Mouse (Mus musculus) liver, embryonic 14.5 days (tissue): ENCODE results near the gene Pex26. TPM values are rescaled to one million over a fixed set of nuclear protein-coding genes. Genes with fewer than 3 reads are reported as not detected.

Source experiments
- ATAC-seq: fragments of 200-750 bp; cut with Nextera tagmentation; 2 replicates; pipeline ENCODE4 v1.8.0; 2017; ENCODE audit warnings: moderate number of reproducible peaks, mild to moderate bottlenecking, moderate library complexity; ENCODE audit not compliant: insufficient read depth
- DNase-seq, 3 experiments: peaks; one replicate each; pipeline ENCODE4 v3.0.0-alpha.2; 2012 to 2013; ENCODE audit warnings: low read depth in 3 of 3, low spot score in 3 of 3
- H3K27ac ChIP-seq: fragments of 300-500 bp; sonication (generic); 2 replicates; pipeline ENCODE4 v1.5.1; 2014; ENCODE audit warnings: moderate library complexity, mild to moderate bottlenecking, control low read depth, inconsistent platforms
- H3K27me3 ChIP-seq: fragments of 300-500 bp; sonication (generic); 2 replicates; pipeline ENCODE4 v1.6.1; 2014; ENCODE audit warnings: mild to moderate bottlenecking, low read length, moderate library complexity; ENCODE audit not compliant: control insufficient read depth, insufficient read depth
- H3K36me3 ChIP-seq: fragments of 300-500 bp; sonication (generic); replicated peaks from 2 replicates; pipeline ENCODE4 v1.6.1; 2014; ENCODE audit warnings: low read depth; ENCODE audit not compliant: control insufficient read depth, insufficient read depth
- H3K4me1 ChIP-seq, 2 experiments: fragments of 200-500 bp in 1 of 2; fragments of 300-500 bp in 1 of 2; sonication (generic) in 1 of 2; replicated peaks; 2 replicates each; pipeline ENCODE4 v1.6.1; 2012 to 2014; ENCODE audit warnings: antibody characterized with exemption in 1 of 2, inconsistent platforms in 1 of 2, low read length in 1 of 2; ENCODE audit not compliant: control insufficient read depth in 2 of 2, insufficient read depth in 2 of 2
- H3K4me2 ChIP-seq: fragments of 300-500 bp; sonication (generic); 2 replicates; pipeline ENCODE4 v1.6.1; 2014; ENCODE audit warnings: low read depth, mild to moderate bottlenecking, control low read depth, moderate library complexity
- H3K4me3 ChIP-seq, 2 experiments: fragments of 200-500 bp in 1 of 2; fragments of 300-500 bp in 1 of 2; sonication (generic) in 1 of 2; 2 replicates each; pipeline ENCODE4 v1.5.1; 2012 to 2014; ENCODE audit warnings: low read depth in 2 of 2, low read length in 2 of 2, mild to moderate bottlenecking in 2 of 2, control low read depth in 1 of 2, inconsistent platforms in 1 of 2, moderate library complexity in 1 of 2; ENCODE audit not compliant: insufficient read depth in 1 of 2
- H3K9ac ChIP-seq: fragments of 300-500 bp; sonication (generic); replicated peaks from 2 replicates; pipeline ENCODE4 v1.6.1; 2014; ENCODE audit warnings: mild to moderate bottlenecking, control low read depth, moderate library complexity
- H3K9me3 ChIP-seq: fragments of 300-500 bp; sonication (generic); 2 replicates; pipeline ENCODE4 v1.6.1; 2016; ENCODE audit warnings: low read length, mixed read lengths; ENCODE audit not compliant: control insufficient read depth
- CTCF ChIP-seq: IDR thresholded peaks from 2 replicates; pipeline ENCODE4 v1.5.1; 2016; ENCODE audit warnings: antibody characterized with exemption, low read depth, control low read depth
- EP300 ChIP-seq: IDR thresholded peaks from 2 replicates; pipeline ENCODE4 v1.6.1; 2016; ENCODE audit warnings: antibody characterized with exemption, low read depth
- WGBS: fragments of 180-500 bp; shearing (Covaris S2); extraction: QIAGEN DNeasy Blood & Tissue Kit; methylation state at CpG from one replicate; pipeline ENCODE4 v1.1.7; 2014; ENCODE audit not compliant: insufficient replicate concordance; 5-methylcytosine and 5-hydroxymethylcytosine counted together
- polyA plus RNA-seq, 2 experiments: library from polyadenylated mRNA; depleted of rRNA in 1 of 2; stranded (reverse) in 1 of 2; unstranded in 1 of 2; fragments of >200 nt; fragmentation: Nextera tagmentation in 1 of 2; extraction: Ambion mirVana in 1 of 2; gene quantifications; 2 replicates each; pipeline versions ENCODE4 v1.2.1 to v1.2.3; 2012 to 2014

The Pex26 gene
- polyA plus RNA-seq, 2 experiments = 2.2 to 3.3 TPM

DNA sequence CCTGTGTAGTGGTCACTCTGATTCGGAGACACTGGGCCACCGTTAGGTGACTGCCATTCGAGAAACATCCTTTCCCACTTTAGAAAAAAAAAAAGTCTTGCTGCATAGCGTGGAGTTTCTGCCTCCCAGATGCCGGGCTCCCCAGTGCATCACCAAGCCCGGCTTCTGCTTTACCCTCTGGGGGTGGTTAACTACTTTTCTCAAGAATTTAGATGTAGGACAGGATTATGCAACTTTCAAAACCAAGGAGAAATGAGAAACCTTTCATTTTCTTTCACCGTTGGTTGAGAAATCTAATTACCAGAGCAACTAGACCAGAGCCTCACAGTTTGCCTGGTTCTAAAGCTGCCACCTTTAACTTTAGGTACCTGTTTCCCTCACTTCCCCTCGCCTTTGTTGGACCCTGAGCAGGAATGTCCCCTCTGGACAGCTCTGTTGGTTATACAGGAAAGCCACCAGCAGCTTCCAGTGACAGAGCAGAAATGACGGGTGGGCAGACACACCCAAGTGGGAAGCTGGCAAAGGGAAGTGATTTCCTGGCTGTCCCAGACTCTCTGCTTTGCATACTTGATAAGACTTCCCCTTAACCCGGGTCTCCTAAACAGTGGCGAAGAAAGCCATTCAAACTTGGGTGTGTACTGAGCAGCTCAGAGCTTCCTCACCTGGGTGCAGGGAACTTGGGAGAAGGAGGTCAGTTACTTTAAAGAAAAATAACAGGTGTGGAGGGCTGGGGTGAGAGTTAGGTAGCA, 8.0 kb downstream of the Pex26 start:
- no peak for TF ChIP-seq CTCF
- no peak for TF ChIP-seq EP300
- H3K4me1 ChIP-seq = peaks cover 0 to 3% of the 10 kb centered on the region in 2 experiments; a peak in 1 of 4 replicates
- ATAC-seq = no peak
- no peak for DNase-seq
- 37% methylated on average over 11 of the region's 11 CpGs for WGBS
- no peaks in the 10 kb centered on the region; the same call in 1 of the 2 replicates for H3K36me3 ChIP-seq
- no peaks in the 10 kb centered on the region for H3K27me3 ChIP-seq
- H3K4me3 ChIP-seq = no peak overlapping the region
- no peak overlapping the region for H3K27ac ChIP-seq
- H3K9ac ChIP-seq = no peak overlapping the region
- no peak overlapping the region for H3K4me2 ChIP-seq
- H3K9me3 ChIP-seq = no peaks in the 10 kb centered on the region

- DNase-seq (no peak), ATAC-seq (no peak)
- Histone ChIP-seq H3K9me3 (no peaks in the 10 kb centered on the region), H3K4me2 (no peak overlapping the region), H3K4me1 (peaks cover 0 to 5% of the 10 kb centered on the region in 2 experiments; a peak in 1 of 4 replicates), H3K9ac (no peak overlapping the region), H3K4me3 (no peak overlapping the region), H3K27me3 (no peaks in the 10 kb centered on the region), H3K27ac (no peak overlapping the region), H3K36me3 (no peaks in the 10 kb centered on the region)
- WGBS = 67% methylated on average over 13 of the region's 13 CpGs
- TF ChIP-seq CTCF (no peak), EP300 (no peak)
Measured at GRCm38 (mm10) chr6:121194061-121194955, 10.8 kb downstream of the Pex26 start.

DNA sequence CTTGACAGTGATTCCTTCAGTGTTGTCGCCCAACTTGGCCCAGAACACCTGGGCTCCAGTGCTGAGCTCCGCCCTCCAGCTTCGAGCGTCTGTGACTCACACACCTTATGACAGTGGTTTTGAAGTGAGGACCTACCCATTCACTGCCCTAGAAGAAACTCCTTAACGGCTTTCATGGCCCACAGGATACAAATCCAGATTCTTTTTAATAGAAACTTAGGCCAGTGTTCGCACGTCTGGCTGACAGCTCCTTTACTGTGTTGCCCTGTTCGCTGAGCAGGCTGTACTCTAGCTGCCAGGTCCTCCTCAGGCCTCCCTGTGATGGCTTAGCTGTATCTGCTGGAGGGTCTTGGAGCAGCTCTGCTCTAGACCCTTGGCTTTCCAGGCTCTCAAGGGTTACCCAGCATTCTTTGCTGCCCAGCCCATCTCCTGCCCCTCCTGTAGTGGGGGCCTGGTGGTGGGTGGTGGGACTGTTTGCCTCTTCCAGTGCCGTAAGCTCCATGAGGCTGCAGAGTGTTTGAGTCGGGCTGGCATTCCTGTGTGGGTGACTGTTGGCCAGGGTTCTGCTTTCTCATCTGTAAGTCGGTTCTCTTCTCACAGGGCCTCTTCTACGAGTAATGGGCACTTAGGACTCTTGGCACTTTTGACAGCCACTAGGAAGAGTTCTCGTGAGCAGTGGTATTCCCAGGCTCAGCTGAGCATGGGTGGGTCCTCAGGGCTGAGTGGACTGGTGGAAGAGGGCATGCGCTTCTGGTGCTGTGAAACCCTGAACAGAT, 11.7 kb downstream of the Pex26 start:
- WGBS = 78% methylated on average over 14 of the region's 14 CpGs
- DNase-seq (no peak), ATAC-seq (no peak)
- TF ChIP-seq EP300 (no peak), CTCF (no peak)
- H3K4me3 ChIP-seq = no peak overlapping the region
- peaks cover 0 to 7% of the 10 kb centered on the region in 2 experiments; a peak in 2 of 4 replicates for H3K4me1 ChIP-seq
- H3K27me3 ChIP-seq = no peaks in the 10 kb centered on the region
- no peak overlapping the region for H3K9ac ChIP-seq
- no peaks in the 10 kb centered on the region for H3K9me3 ChIP-seq
- no peaks in the 10 kb centered on the region for H3K36me3 ChIP-seq
- H3K27ac ChIP-seq = no peak overlapping the region
- no peak overlapping the region for H3K4me2 ChIP-seq

DNA sequence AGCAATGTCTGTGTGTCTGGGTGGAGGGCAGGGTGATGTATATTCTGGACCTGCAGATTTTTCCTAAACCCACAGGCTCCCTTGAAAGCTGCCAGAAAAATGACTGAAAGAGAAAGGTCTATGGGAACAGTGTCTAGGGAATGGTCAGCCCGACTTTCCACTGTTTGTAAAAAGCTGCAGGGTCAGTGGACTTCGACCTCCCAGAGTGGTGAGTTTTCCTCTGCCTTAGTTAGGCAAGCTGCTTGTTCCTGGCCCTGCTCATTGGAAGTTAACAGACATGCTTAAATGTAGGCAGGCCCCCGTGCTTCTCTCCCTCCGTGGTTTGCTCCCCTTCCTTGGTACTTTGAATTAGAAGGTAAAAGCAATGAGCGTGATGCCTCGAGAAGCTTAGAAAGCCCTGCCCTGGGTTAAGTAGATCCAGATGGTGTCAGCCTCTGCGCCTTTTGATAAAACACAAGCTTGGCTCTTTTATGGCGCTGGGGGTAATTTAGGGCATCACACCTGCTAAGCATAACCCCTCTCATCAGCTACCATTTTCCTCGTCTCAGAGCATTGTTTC, 14.4 kb downstream of the Pex26 start:
- TF ChIP-seq EP300 = no peak
- no peak for TF ChIP-seq CTCF
- Histone ChIP-seq H3K4me2 (no peak overlapping the region), H3K9ac (no peak overlapping the region), H3K27ac (no peak overlapping the region; the same call in 1 of the 2 replicates), H3K4me1 (peaks cover 0 to 4% of the 10 kb centered on the region in 2 experiments; a peak in 2 of 4 replicates), H3K36me3 (no peaks in the 10 kb centered on the region), H3K9me3 (no peaks in the 10 kb centered on the region), H3K4me3 (no peak overlapping the region), H3K27me3 (no peaks in the 10 kb centered on the region)
- WGBS = 59% methylated on average over 9 of the region's 9 CpGs
- ATAC-seq (peak; percentile 51; the same call in 1 of the 2 replicates), DNase-seq (no peak)
